In genomic region chr2:92055101-92055813, GRCm38 (mm10) we compare ENCODE assay signal across 8 mouse cellular contexts. TPM values are rescaled to one million over a fixed set of nuclear protein-coding genes. Genes with fewer than 3 reads are reported as not detected.
DNase-seq lines count a peak whose midpoint lies in the region; ATAC-seq lines count a peak whose summit lies in the region.

No protein-coding gene starts in this region.

- ATAC-seq in megakaryocyte, adult 5-6 weeks (ENCODE audit: poor library complexity, severe bottlenecking) = peak; percentile 65

- DNase-seq in WW6 (ENCODE audit: low read depth, low spot score) = peak; percentile 67
- DNase-seq in cerebellum, postnatal 36 days = peak; percentile 81 to 85
- DNase-seq in gastrocnemius, adult 8-10 months (ENCODE audit: low spot score in 2 of 2) = peak; percentile 84 to 92
- peak; percentile 81 for DNase-seq in hindlimb bud, embryonic 11.5 days (ENCODE audit: extremely low spot score, low read depth, low spot score)
- DNase-seq in left cerebral cortex, adult 8-10 months (ENCODE audit: low spot score in 2 of 2) = peak; percentile 76 to 85
- DNase-seq in right cerebral cortex, adult 2 months (ENCODE audit: low spot score in 2 of 2) = peak; percentile 85 to 89
- peak; percentile 59 for DNase-seq in urinary bladder, postnatal 10 days (ENCODE audit: low spot score)

RNA-seq across cellular contexts. Expression of gene Creb3l1, which starts 31.0 kb away (rescaled TPM):
- total RNA-seq in gastrocnemius, adult 8-10 months (2022) = 1 to 10 TPM in 3 of 4 experiments, under 1 TPM in 1; 0.41 to 2.1 (median 1.4) TPM
- 1 to 10 TPM; 1.3 to 2.2 (median 1.8) TPM for total RNA-seq in left cerebral cortex, adult 8-10 months (2022)
- 2.7 and 4.8 TPM in 2 replicates for total RNA-seq in megakaryocyte, adult 5-6 weeks (2015)
- total RNA-seq in megakaryocyte, adult 5-6 weeks (2017) = 0.51 and 1.2 TPM in 2 replicates

RNA-seq across cellular contexts. Expression of gene Phf21a, which starts 37.7 kb away (rescaled TPM):
- 10 to 100 TPM; 20.7 to 25.6 (median 22.4) TPM for total RNA-seq in gastrocnemius, adult 8-10 months (2022)
- total RNA-seq in left cerebral cortex, adult 8-10 months (2022) = 100 to 1,000 TPM; 141 to 159 (median 147) TPM
- 66.8 and 81.2 TPM in 2 replicates for total RNA-seq in megakaryocyte, adult 5-6 weeks (2015)
- total RNA-seq in megakaryocyte, adult 5-6 weeks (2017) = 48.8 and 74.2 TPM in 2 replicates

Comparison
In these comparisons a context has a peak if more than half of its experiments do, and no peak if none do; other contexts are left out.
1. Peak in every context shown above with its lines: DNase-seq and ATAC-seq.